Mouse (Mus musculus): ENCODE data around the gene Slc18a2.

Slc18a2 gene

GRCm38 (mm10) chr19:59276354-59276753 lies 15.7 kb downstream of the Slc18a2 start:
- no peak for DNase-seq (ENCODE audit: low spot score)

- no peak for DNase-seq (ENCODE audit: low spot score)
Measured at GRCm38 (mm10) chr19:59280841-59281240, 20.1 kb downstream of the Slc18a2 start.

GRCm38 (mm10) chr19:59282001-59282400 lies 21.3 kb downstream of the Slc18a2 start:
- DNase-seq (ENCODE audit: low spot score), result no peak

DNA sequence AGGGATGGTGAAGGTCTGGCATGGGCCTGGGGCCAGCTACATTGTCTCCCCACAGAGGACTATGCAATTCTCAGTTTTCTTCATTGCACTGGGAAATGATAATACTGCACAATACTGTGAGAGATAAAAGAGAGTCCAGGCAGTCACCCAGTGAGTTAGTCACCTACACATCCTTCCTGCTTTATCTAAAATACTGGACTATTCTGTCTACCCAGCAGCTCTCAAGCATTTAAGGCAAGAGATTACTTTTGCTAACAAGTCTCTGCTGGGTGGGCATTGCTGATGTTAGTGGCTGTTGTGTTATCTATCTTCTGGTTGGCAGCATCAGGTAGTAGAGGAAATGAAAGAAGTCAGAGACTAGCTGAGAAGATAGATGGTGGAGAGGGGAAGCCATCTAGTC lies 28.3 kb downstream of the Slc18a2 start:
- DNase-seq (ENCODE audit: low spot score), result no peak

DNA sequence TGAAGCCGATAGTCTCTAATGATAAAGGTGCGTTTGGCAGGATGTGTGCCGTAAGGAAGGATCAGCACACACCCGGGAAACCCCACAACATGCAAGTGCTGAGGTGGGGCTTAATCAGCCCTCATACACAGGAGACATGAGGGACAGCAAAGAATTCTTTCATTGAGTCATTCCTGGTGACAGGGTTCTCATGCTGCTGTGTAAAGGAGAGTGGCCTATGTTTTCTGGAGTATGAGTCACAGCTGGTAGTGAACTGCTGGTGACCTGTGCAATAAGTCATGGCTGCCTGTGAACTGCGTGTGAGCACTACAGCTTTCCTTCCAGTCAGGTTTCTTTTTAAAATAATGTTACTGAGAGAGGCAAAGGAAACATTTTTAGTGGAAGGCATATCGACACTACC lies 29.1 kb downstream of the Slc18a2 start:
- DNase-seq (ENCODE audit: low spot score), result no peak

DNA sequence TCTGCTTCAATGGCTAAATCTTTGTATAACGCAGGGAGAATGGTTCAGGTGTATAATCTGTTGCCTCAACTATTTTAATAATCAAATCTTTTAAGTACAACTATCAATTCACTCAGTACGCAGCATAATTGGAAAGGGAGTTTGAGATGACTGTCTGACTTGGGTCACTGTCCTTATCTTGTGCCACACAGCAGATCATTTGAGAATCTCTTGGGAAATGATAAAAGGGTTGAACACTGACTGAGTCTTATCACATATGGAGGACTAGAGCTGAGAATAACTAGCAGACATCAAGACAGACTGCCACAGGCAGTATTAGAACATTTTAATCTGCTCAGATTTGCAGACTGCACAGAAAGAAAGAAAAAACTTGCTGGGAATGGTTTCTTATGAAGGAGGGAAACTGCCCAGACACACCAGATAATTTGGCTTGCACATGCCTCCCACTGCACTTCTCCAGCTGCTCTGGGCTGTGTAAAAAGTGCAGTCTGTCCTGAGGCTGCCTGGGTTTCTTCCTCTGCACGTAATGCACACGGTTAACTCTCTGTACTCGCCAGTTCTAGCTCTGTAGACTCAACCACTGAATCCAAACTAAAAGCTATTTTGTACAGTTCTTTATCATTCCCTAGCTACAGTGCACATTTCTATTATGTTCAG lies 31.6 kb downstream of the Slc18a2 start:
- DNase-seq (ENCODE audit: low spot score), result no peak

- no peak for DNase-seq (ENCODE audit: low spot score)
Measured at GRCm38 (mm10) chr19:59315308-59315707, 54.6 kb downstream of the Slc18a2 start.

GRCm38 (mm10) chr19:59316571-59316970 lies 55.9 kb downstream of the Slc18a2 start:
- DNase-seq (ENCODE audit: low spot score), result peak; percentile 54

GRCm38 (mm10) chr19:59321990-59322389 lies 61.3 kb downstream of the Slc18a2 start, which contains the start of gene Rps12-ps3:
Gene Rps12-ps3, plus strand, starts transcription at chr19:59322290.
- DNase-seq (ENCODE audit: low spot score), result no peak

GRCm38 (mm10) chr19:59330816-59331225 lies 70.1 kb downstream of the Slc18a2 start:
- no peak for DNase-seq (ENCODE audit: low spot score)

DNA sequence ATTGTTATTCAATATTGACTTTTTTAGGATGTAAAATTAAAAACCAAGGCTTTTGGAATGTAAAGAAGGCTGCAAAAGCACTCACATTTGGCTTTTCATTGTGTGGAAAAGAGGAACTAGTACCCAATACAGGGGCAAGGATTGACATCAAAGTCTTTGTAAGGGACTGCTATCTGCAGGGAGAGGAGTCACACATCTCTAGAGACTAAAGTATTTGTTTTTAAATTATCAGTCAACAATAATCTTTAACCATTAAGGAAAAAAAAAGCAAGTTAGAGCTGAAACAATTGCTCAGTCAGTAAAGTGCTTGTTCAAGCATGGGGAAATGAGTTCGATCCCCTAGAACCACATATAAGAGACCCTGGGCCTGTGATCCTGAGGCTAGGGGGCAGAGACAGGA lies 76.0 kb downstream of the Slc18a2 start:
- DNase-seq (ENCODE audit: low spot score), result no peak

DNA sequence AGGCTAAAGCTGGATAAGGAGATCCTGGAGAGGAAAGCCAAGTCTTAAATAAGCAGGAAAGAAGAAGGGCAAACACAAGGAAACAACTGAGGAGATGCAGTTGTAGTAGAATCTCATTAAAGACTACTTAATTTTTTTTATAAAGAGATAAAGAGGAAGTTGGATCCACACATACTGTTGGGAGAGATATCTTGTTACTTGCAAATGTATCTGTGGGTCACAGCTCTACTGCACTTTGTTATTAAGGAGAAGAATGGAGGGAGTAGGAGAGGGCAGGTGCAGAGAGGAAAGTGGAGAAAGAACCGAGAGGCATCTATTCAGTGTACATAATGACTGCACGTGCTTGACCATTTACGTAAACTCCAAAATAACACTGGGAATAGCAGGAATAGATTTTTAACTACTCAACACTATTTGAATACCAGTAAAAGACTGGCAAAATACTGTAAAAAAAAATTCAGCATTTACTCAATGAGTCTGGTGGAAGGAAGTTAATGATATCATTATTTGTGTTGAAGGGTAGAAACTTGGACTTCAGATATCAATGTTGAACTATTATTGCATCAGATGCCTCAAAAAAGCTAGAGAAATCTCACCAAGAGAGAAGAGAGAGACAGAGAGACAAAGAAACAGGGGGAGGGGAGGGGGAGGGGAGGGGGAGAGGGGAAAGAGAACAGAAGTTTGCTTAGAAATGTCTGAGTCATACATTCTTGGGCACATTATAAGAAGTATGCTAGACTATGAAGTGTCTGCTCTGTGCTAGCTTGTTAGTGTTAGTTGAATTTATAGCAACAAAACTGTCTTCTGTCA lies 77.4 kb downstream of the Slc18a2 start:
- DNase-seq (ENCODE audit: low spot score), result no peak

DNA sequence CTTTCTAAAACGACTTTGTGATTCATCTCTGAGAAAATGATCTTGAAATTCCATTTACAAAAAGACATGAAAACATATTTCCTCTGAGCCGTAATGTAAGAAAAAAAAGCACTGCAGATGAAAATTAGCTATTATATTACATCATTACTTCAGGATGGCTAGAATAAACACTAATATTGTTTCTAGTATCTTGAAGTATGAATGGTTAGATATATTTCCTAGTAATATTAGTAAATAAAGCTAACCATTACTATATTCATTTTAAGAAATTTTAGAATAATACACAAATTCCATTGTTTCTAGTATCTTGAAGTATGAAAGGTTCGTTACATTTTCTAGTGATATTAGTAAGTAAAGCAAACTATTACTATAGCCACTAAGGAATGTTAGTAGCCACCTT lies 79.2 kb downstream of the Slc18a2 start:
- no peak for DNase-seq (ENCODE audit: low spot score)

DNA sequence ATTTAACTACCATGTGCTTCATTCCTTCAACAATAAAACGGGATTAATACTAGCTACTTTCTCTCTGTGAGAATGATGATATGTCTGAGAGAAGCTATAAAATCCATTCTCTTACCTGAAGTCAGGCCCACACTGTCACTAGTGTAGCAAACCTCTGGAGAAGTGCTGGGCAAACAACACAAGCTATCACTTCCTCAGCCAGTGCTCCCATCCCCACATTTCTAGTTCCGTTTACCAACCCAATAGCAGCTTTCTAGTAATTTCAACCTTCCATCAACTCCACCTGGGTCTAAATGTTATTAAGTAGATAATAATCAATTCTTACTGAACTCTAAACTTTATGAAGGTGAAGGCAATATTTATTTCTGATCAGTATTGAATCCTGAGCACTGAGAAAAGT lies 82.3 kb downstream of the Slc18a2 start:
- DNase-seq (ENCODE audit: low spot score), result no peak

GRCm38 (mm10) chr19:59344304-59344711 lies 83.6 kb downstream of the Slc18a2 start:
- DNase-seq (ENCODE audit: low spot score), result peak; percentile 51

- peak; percentile 62 for DNase-seq (ENCODE audit: low spot score)
Measured at GRCm38 (mm10) chr19:59345081-59345657, 84.5 kb downstream of the Slc18a2 start.
